Mouse (Mus musculus) erythroblast, embryonic 14.5 days (primary cell): ENCODE data around the gene Shroom3. TPM values are rescaled to one million over a fixed set of nuclear protein-coding genes. Genes with fewer than 3 reads are reported as not detected.

Experiments
- H3K27me3 ChIP-seq: 2 replicates; pipeline ENCODE4 v1.6.1; 2012; ENCODE audit warnings: inconsistent platforms; ENCODE audit not compliant: control insufficient read depth
- H3K36me3 ChIP-seq: 2 replicates; pipeline ENCODE4 v1.6.1; 2012; ENCODE audit warnings: mild to moderate bottlenecking, inconsistent platforms; ENCODE audit not compliant: control insufficient read depth
- H3K4me1 ChIP-seq: 2 replicates; pipeline ENCODE4 v1.6.1; 2012; ENCODE audit warnings: inconsistent platforms; ENCODE audit not compliant: control insufficient read depth
- H3K4me3 ChIP-seq: replicated peaks from 2 replicates; pipeline ENCODE3; 2012; ENCODE audit warnings: moderate library complexity, mild to moderate bottlenecking, inconsistent platforms
- H3K9me3 ChIP-seq: 2 replicates; pipeline ENCODE4 v1.6.1; 2012; ENCODE audit warnings: low read length, inconsistent platforms, mixed read lengths; ENCODE audit not compliant: control insufficient read depth
- GATA1 ChIP-seq: IDR thresholded peaks from 2 replicates; pipeline ENCODE4 v1.6.1; 2012; ENCODE audit warnings: low read length, inconsistent platforms, mixed read lengths
- TAL1 ChIP-seq: IDR thresholded peaks from 3 replicates; pipeline ENCODE4 v1.6.1; 2012; ENCODE audit warnings: low read length, inconsistent platforms, mixed read lengths
- polyA plus RNA-seq: library from polyadenylated mRNA; stranded (reverse); fragments of >175 nt; gene quantifications from 2 replicates; pipeline ENCODE4 v1.2.3, GENCODE M21; 2012

The Shroom3 gene
- polyA plus RNA-seq, 1 experiment: 0.04 TPM

GRCm38 (mm10) chr5:92931298-92931697, 248.1 kb downstream of the Shroom3 start:
- Histone ChIP-seq H3K36me3 (no peaks in the 10 kb centered on the region), H3K9me3 (no peaks in the 10 kb centered on the region), H3K4me1 (no peaks in the 10 kb centered on the region), H3K4me3 (no peak overlapping the region), H3K27me3 (no peaks in the 10 kb centered on the region)
- no peak for TF ChIP-seq GATA1
- TF ChIP-seq TAL1: no peak

DNA sequence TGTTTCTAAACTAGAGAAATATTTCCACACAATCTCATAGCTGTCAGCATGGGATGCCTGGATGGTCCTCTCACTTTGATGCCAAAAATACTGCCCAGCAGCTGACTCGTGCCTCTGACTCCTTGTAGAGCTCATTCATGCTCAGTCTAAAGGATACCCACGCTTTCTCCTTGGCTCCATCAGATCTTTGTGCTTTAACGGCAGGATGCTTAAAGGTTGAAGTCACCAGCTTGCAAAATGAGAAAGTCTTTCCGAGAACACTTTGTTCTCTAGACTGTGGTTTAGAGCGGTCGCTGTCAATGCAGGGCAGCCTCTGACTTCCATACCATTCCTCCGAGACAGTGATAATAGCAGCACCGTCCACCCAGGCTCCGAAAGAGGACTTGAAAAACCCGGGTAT, 249.8 kb downstream of the Shroom3 start:
- TF ChIP-seq GATA1 (no peak), TAL1 (no peak)
- Histone ChIP-seq H3K27me3 (no peaks in the 10 kb centered on the region), H3K4me1 (no peaks in the 10 kb centered on the region), H3K9me3 (no peaks in the 10 kb centered on the region), H3K4me3 (no peak overlapping the region), H3K36me3 (no peaks in the 10 kb centered on the region)

DNA sequence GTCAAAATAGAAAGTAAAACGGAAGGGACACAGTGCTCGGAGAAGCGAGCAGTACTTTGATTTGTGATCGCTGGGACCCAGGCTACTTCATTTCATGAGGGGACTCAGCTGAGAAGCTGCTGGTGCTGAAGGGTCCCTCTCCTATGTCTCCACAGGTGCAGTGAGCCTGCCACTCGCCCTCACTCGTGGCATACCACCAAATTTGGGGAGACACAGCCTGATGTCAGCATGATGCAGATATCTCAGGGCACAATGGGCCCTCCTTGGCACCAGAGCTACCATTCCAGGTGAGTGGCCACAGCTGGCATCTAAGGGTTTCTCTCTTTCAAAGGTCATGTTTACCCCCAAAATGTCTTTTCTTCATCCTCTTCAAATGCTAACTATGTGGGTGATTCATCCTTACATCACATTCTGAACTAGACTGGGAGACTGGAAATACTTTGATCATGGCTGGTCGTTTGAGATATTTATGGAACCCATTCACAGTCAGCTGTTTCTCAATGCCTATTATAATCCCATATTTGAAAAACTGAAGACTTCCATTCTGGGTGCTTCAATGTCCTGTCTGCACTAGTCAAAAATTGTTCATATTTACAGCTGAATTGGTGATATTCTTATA, 250.5 kb downstream of the Shroom3 start:
- no peaks in the 10 kb centered on the region for H3K27me3 ChIP-seq
- H3K4me1 ChIP-seq: no peaks in the 10 kb centered on the region
- H3K4me3 ChIP-seq: no peak overlapping the region
- H3K36me3 ChIP-seq: no peaks in the 10 kb centered on the region
- TF ChIP-seq GATA1 (no peak), TAL1 (no peak)
- H3K9me3 ChIP-seq: no peaks in the 10 kb centered on the region

- Histone ChIP-seq H3K36me3 (no peaks in the 10 kb centered on the region), H3K4me3 (no peak overlapping the region), H3K4me1 (no peaks in the 10 kb centered on the region), H3K27me3 (no peaks in the 10 kb centered on the region), H3K9me3 (no peaks in the 10 kb centered on the region)
- TF ChIP-seq GATA1 (no peak), TAL1 (no peak)
Measured at GRCm38 (mm10) chr5:92934269-92934939, 251.2 kb downstream of the Shroom3 start.

DNA sequence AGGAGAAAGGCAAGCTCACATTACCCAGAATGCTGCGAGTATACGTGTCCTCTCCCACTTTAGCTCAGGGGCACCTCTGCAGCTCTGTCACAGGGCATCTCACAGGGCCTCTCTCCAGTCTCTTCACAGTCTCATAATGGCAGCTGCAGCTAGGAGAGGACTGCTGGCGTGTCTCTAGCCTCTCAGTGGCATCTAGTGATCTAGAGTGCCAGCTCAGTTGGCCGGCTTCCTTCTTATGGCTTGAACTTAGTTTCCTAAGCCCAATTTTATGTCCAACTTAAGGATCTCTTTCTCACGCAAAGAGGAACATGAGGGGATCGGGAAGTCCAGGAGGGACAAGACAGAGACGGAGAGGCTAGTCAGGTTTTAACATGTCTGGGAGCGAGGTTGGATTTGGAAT, 252.6 kb downstream of the Shroom3 start:
- no peaks in the 10 kb centered on the region for H3K27me3 ChIP-seq
- peaks cover 2% of the 10 kb centered on the region; the same call in 1 of the 2 replicates for H3K36me3 ChIP-seq
- peaks cover 11% of the 10 kb centered on the region for H3K9me3 ChIP-seq
- TF ChIP-seq TAL1: no peak
- no peak for TF ChIP-seq GATA1
- H3K4me1 ChIP-seq: no peaks in the 10 kb centered on the region
- H3K4me3 ChIP-seq: no peak overlapping the region

DNA sequence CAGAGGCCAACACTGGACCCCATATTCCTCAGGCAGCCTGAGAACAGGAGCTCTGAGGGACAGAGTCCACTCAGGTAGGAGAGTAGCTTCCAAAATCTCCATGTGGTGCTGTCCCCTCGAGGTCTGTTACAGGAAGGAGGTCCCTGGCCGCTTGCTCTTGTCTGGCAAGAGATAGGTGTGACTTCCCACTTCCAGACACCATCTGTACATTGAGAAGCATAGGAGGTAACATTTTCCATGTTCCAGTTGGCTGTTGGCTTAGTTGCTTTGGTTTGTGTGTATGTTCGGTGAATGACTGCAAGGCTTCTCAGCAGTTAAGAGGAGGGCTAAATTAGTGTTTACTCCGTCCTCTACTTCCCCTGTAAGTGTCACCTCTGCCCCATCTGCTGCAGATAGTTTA, 254.5 kb downstream of the Shroom3 start:
- Histone ChIP-seq H3K4me1 (no peaks in the 10 kb centered on the region), H3K36me3 (peaks cover 9% of the 10 kb centered on the region), H3K9me3 (peaks cover 29% of the 10 kb centered on the region), H3K27me3 (no peaks in the 10 kb centered on the region; the same call in 1 of the 2 replicates), H3K4me3 (no peak overlapping the region)
- TF ChIP-seq TAL1: no peak

DNA sequence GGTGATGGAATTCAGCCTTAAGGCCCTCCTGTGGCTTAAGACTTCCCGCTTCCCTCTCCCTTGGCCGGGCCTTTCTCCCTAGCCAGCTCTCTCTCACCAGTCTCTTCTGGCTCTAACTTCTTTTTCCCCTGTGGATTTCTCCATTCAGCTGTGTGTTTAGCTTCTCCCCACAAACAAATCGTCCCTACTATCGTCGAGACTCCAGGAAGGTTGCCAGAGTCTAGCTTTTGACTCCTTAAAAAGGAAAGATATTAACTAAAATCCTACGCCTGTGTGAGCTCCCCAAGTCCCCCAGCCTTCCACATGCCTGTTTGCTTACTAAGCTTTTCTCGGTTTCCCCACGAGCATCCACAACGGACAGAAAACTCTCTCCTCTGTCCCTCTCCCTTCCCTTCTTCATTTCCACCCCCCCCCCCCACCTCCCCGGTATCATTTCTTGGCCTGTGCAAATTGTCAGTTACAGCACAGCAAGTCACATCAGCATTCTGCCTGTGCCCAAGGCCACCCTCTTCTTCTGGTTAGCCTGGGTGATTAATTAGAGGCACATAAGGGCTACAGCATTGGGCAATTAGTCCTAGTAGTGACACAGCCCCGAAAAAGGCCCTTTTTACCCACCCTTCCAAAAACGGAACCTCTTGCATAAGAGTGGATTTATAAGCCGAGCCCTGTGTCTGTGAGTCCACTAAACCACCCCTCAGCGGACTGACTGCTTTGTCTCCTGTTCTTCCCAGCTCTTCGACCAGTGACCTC, 256.2 kb downstream of the Shroom3 start:
- H3K4me1 ChIP-seq: no peaks in the 10 kb centered on the region
- H3K4me3 ChIP-seq: no peak overlapping the region
- peaks cover 33% of the 10 kb centered on the region for H3K9me3 ChIP-seq
- no peaks in the 10 kb centered on the region; the same call in 1 of the 2 replicates for H3K27me3 ChIP-seq
- TF ChIP-seq GATA1: no peak
- TF ChIP-seq TAL1: no peak
- H3K36me3 ChIP-seq: peaks cover 9% of the 10 kb centered on the region

- peaks cover 33% of the 10 kb centered on the region for H3K9me3 ChIP-seq
- no peak overlapping the region for H3K4me3 ChIP-seq
- H3K4me1 ChIP-seq: no peaks in the 10 kb centered on the region
- H3K27me3 ChIP-seq: no peaks in the 10 kb centered on the region; the same call in 1 of the 2 replicates
- peaks cover 9% of the 10 kb centered on the region for H3K36me3 ChIP-seq
- TF ChIP-seq GATA1: no peak
- TF ChIP-seq TAL1: no peak
Measured at GRCm38 (mm10) chr5:92942166-92942565, 258.9 kb downstream of the Shroom3 start.

- Histone ChIP-seq H3K27me3 (no peaks in the 10 kb centered on the region; the same call in 1 of the 2 replicates), H3K4me3 (no peak overlapping the region), H3K9me3 (peaks cover 33% of the 10 kb centered on the region), H3K4me1 (no peaks in the 10 kb centered on the region), H3K36me3 (peaks cover 9% of the 10 kb centered on the region)
- no peak for TF ChIP-seq TAL1
- no peak for TF ChIP-seq GATA1
Measured at GRCm38 (mm10) chr5:92942577-92942976, 259.3 kb downstream of the Shroom3 start.
